Mouse (Mus musculus) adipocyte (in vitro differentiated cells): Measurements from ENCODE around the gene Ddrgk1.
A peak's percentile ranks its signal among the peaks of the same experiment; 100 is the strongest.

Source experiments
- DNase-seq: peaks from one replicate; pipeline ENCODE4 v3.0.0-alpha.2; 2016; ENCODE audit warnings: low spot score

Ddrgk1 gene

GRCm38 (mm10) chr2:130664102-130664701 lies at the start of gene Ddrgk1:
TSS of gene Ddrgk1 (minus strand) at chr2:130664659.
- peak; percentile 98 for DNase-seq

DNA sequence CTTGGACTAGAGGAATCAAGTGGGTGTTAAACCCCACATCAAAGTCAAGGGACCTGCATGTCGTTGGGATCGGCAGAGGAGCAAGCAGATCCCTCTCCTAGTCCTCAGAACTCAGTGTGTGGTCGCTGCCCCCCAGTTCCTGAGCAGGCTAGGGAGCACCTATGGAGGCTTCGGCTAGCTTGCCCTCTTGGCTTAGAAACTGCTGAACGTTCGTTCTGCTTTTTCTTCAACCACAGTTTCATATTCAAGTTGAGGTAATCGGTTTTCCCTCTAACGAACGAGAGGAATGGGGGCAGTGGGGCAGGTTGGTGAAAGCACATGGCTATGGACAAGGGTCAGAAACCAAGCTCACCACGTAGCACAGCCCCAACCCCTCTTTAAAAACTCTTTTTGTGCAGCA lies 42.6 kb upstream of the Ddrgk1 start:
- no peak for DNase-seq

DNA sequence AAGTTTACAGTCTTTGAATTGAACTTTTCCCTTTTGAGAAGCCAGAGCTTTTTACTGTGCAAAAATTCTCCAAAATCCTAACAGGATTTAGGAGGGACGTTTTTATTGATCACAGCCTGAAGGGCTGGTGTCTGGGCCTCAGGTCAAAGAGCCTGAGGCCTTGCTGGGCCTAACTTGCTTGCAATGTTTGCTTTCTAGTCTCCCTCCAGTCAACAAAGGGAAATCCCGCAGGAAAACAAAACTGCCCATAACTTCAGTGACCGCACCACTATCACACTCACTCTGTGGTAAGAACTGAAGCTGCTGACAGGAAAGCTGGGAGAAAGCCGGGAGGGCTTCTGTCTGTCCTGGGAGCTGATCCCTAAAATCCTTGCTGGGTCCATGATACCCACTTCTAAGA lies 42.1 kb upstream of the Ddrgk1 start:
- no peak for DNase-seq

DNA sequence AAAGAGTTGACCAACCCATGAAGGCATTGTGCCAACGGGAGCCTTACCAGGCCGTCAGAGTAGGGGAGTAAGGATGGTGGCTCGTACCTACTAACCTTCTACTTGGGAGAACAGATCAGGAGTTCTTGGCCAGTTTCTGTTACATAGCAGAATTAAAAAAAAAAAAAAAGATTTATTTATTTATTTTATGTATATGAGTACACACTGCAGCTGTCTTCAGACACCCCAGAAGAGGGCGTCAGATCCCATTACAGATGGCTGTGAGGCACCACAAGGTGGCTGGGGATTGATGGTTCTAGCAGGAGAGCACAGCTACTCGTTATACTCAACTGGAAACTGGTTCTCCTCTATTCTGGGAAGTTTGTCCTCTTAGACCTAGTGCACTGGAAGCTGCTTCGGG lies 40.7 kb upstream of the Ddrgk1 start:
- peak; percentile 12 for DNase-seq

DNA sequence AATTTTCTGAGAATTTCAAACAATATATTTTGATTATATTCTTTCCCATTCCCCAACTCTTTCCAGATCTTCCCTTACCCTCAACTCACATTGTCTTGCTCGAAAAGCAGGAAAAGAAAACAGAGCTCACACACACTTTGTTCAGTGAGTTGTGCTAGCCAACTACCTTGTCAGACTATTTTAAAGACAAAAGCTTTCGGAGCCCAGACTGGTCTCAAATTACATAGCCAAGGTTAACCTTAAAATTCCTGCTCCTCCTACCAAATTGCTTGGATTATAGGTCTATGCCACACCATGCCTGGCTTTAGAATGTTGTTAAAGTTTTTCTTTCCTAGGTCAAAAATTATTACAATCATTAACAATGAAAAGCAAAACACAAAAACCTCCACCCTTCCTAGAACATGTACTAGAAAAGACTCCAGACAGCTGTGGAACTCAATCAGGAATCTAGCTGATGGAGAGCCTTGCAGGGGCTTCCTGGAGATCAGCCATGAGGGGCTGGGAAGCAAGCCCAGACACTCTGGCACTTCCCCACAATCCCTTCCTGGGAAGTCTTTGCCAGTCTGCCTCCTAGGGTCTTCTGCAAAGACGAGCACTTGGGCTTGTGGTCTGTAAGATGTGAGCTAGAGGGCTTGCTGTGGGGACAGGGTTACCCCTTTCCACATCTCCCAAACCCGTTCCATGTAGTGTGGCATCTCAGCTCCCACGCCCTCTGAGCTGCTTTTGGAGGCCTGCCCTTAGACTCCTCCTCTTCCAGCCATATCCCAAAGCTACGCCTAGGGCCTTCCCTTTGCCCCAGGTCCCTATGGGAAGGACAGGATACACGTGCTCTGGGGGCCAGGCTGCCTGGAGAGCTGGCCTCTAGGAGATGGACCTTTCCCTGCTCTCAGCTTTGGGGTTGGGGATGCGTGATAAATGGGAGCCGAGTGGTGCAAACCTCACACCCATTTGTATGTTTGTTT lies 39.9 kb upstream of the Ddrgk1 start:
- DNase-seq = peak; percentile 49

- DNase-seq = no peak
Observed at GRCm38 (mm10) chr2:130697821-130698266, 33.4 kb upstream of the Ddrgk1 start.

DNA sequence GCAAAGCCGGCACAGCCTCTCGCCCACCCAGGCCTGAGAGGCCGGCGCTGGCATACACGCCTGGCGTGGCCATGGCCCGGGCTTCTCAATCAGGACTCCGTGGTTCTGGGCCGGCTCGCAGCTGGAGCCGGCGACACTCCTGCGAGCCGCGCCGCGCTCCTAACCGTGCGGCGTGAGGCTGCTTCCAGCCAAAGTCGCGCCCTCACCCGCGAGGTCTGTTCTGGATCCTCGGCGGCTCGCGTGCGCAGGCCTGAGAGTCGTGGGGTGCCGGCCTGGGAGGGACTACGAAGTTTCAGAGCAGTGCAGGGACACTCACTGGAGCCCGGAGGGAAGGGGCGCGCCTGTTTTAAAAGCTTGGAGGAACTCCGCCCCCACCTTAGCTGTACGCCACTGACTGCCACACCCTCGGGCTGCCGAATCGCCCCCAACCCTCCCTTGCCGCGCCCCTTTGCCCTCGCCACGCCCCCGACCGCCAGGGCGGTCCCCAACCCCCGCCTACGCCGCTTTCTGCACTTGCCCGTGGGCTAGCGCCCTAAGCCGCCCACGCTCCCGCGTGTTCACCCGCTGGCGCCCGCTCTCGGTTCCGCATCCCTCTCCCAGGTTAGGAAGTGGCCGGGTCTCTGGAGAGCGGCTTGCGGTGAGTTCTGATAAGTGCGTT lies 32.8 kb upstream of the Ddrgk1 start, which contains the start of gene Slc4a11:
Slc4a11 (minus strand) TSS at position 367 of the 658 bp plus-strand sequence.
- no peak for DNase-seq

- DNase-seq = no peak
Observed at GRCm38 (mm10) chr2:130696700-130697152, 32.3 kb upstream of the Ddrgk1 start.

DNA sequence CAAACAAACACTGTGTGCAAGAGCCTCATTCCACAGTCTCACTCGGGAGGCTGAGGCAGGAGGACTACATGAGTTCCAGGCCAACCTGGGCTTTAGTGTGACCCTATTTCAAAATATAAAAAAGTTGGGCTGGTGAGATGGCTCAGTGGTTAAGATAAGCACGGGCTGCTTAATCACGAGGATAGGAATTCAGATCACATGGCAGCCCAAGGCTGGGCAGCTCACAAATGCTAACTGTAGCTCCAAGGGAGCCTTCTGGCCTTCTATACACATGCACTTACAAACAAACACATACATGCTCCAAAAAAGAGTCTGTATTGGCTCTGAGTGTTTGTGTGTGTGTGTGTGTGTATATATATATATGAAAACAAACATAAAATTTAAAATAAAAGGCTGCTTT lies 29.1 kb upstream of the Ddrgk1 start:
- DNase-seq = no peak

- no peak for DNase-seq
Observed at GRCm38 (mm10) chr2:130689011-130689410, 24.6 kb upstream of the Ddrgk1 start.

- DNase-seq = no peak
Observed at GRCm38 (mm10) chr2:130685426-130685825, 21.0 kb upstream of the Ddrgk1 start.

DNA sequence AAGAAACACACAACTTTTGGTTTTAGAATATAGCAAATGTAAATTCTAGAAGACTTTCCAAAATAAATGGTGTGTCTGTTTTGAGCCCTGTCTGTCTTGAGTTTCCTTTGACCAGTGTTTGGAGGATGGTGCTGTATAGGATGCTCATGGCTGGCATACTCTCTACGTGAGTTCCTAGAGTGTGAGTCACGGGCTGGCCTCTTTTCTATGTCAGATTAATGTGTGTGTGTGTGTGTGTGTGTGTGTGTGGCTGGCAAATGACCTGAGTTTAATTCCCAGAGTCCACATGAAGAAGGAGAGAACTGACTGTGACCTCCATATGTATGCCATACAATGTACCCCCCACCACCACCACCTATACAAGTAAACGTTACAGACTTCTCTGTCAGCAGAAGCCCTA lies 17.1 kb upstream of the Ddrgk1 start:
- no peak for DNase-seq

DNA sequence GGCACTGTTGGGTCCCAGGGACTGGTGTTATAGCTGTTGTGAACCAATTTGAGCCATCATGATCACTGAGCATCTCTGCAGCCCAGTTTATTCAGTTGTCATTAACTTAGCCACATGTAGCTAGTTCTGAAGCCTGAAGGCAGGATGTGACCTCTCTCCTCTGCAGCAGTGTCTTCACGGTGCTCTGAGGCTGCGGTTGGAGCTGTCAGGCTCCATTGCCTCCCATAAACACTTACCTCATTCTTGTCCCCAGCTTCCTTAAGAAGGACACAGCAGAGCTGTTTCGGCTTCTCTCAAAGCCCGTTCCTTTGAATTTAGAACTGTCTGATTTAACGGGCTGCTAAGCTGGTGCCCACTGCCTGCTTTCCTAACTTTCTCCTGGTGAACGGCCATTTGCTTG lies 15.4 kb upstream of the Ddrgk1 start:
- no peak for DNase-seq

GRCm38 (mm10) chr2:130679154-130679553 lies 14.7 kb upstream of the Ddrgk1 start:
- no peak for DNase-seq

DNA sequence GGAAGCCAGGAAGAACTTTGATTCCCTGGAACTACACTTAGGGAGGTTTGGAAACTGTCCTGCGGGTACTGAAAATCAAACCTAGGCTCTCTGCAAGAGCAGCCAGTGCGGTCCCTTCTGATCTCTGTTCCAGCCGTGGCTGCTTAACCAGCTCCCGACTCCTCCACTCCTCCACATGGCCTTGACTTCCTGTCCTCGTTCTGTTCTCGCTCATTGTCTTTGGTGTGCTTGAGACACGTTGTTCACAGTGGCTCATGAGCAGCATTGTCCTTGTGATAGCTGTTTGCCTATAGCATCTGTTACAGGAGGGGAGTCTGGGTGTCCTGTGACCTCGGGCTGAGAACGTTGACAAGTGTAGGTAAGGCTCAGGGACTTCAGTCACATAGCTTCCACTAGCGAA lies 12.8 kb upstream of the Ddrgk1 start:
- DNase-seq = no peak

DNA sequence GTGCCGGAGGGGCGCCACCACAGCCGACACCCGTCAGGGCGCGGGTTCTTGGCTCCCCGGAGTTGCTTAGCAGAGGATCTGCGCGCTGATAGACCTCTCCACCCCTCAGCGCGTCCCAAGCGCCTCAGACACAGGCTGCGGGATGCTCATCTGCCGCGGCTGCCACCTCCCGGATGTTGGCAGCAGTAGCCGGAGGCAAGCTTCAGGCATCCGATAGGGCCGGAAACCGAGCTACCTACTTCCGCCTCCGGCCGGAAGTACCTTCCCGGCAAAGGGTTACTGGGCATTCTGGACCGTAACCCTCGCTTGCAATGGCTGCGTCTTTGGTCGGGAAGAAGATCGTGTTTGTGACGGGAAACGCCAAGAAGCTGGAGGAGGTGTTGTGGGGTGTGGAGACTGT lies 3.1 kb upstream of the Ddrgk1 start, which contains the start of gene Itpa:
Itpa (plus strand) TSS at position 52 of the 400 bp plus-strand sequence.
- peak; percentile 93 for DNase-seq

- DNase-seq = no peak
Observed at GRCm38 (mm10) chr2:130663342-130663741, 1.1 kb downstream of the Ddrgk1 start.

- no peak for DNase-seq
Observed at GRCm38 (mm10) chr2:130658530-130658929, 5.9 kb downstream of the Ddrgk1 start.

DNA sequence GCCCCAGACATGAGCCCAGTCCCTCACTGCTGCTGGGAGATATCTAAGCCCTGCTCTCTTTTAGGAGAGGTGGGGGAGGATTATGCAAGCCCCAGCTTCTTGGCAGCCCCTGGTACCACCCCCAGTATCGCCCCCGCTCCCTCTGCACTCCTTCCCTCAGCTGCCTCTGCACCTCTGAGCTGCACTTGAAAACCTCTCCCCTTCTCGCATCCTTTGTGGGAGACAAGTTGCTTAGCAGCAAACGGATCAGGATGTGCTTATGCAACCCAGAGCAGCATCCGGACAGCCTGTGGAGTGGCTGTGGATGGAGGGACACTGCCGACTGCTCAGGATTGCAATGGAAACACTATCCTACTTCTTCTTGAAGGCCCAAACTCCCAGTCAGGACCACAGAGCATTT lies 6.9 kb downstream of the Ddrgk1 start:
- DNase-seq = no peak

DNA sequence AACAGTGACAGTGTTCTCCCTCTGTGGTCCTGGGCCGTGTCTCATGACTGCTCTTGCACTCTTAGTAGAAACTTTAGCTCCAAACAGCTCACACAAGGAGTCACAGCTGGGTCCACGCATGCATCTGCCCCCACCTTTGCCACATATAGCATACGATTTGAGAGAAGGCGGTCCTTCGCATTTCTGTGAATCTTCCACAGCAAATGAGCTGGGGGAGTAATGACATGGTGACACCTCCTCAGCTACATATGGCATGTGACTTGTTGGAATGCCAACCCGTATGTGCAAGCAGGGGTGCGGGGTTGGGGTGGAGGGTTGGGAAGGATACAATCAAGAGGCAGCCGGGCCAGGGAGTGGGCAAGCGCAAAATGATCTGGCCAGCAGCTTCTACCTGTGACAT lies 7.9 kb downstream of the Ddrgk1 start:
- DNase-seq = no peak

DNA sequence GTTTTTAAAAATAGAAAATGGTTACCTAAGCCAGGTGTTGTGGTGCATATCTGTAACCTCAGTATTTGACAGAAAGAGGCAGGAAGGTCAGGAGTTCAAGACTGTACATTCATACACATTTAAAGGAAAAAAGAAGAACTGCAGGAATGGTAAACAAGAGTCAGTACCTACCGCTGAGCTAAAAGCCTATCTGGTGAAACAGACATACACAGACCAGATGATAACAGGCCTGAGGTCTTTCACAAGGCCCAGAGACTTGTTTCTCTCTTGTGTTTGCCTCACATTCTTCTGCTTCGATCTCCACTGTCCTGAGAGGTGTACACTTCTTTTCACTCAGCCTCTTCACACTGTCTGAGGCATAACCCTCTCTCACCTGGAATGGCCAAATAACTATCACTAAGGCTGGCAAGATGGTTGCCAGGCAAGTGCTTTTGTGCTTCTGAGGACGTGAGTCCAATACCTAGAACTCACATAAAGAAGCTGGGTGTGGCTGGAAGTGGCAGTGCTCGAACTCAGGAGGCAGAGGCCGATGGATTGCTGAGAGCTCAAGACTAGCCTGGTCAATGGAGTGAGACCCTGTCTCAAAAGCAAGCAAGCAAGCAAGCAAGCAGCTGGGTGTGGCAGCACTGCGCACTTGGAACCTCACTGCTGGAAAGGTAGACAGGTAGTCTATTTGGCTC lies 8.7 kb downstream of the Ddrgk1 start:
- no peak for DNase-seq

GRCm38 (mm10) chr2:130653760-130654159 lies 10.7 kb downstream of the Ddrgk1 start:
- DNase-seq = no peak
